Mouse (Mus musculus) CH12.LX (cell line): ENCODE measurements at regions not wholly inside any gene's neighbourhood (a gene's known extent, or its start where the extent isn't known, plus 50 kb on each side); places are given as distances from the start of the nearest gene placed in this dataset.

Source experiments
- CHD2 ChIP-seq: IDR thresholded peaks from 2 replicates; pipeline ENCODE4 v1.6.1; 2011; ENCODE audit warnings: low read length, improper control_type of control experiment
- CTCF ChIP-seq, 2 experiments: IDR thresholded peaks in 1 of 2; conservative IDR thresholded peaks in 1 of 2; 2 replicates each; pipeline ENCODE4 v1.5.1; 2011 to 2012; ENCODE audit warnings: low read depth in 2 of 2, low read length in 2 of 2, improper control_type of control experiment in 1 of 2, inconsistent platforms in 1 of 2, mild to moderate bottlenecking in 1 of 2, moderate library complexity in 1 of 2
- GABPA ChIP-seq: IDR thresholded peaks from 2 replicates; pipeline ENCODE4 v1.6.1; 2012; ENCODE audit warnings: low read depth, low read length, improper control_type of control experiment, inconsistent platforms; ENCODE audit not compliant: insufficient replicate concordance
- KAT2A ChIP-seq: IDR thresholded peaks from 2 replicates; pipeline ENCODE4 v1.6.1; 2012; ENCODE audit warnings: low read length, improper control_type of control experiment, inconsistent platforms; ENCODE audit not compliant: insufficient replicate concordance
- MEF2A ChIP-seq: IDR thresholded peaks from 2 replicates; pipeline ENCODE4 v1.6.1; 2014; ENCODE audit warnings: low read depth, mild to moderate bottlenecking, inconsistent platforms, low read length, improper control_type of control experiment, borderline replicate concordance
- MYC ChIP-seq: IDR thresholded peaks from 2 replicates; pipeline ENCODE4 v1.6.1; 2011; ENCODE audit warnings: low read depth, mild to moderate bottlenecking, improper control_type of control experiment, low read length
- POLR2AphosphoS2 ChIP-seq: IDR thresholded peaks from 2 replicates; pipeline ENCODE4 v1.6.1; 2011; ENCODE audit warnings: low read depth, low read length, improper control_type of control experiment
- TBP ChIP-seq: conservative IDR thresholded peaks from 2 replicates; pipeline ENCODE4 v1.6.1; 2011; ENCODE audit warnings: low read depth, low read length, improper control_type of control experiment
- USF2 ChIP-seq: conservative IDR thresholded peaks from 2 replicates; pipeline ENCODE4 v1.6.1; 2011; ENCODE audit warnings: low read depth, low read length, improper control_type of control experiment

- no peak for TF ChIP-seq MEF2A
- no peak for TF ChIP-seq POLR2AphosphoS2
- no peak for TF ChIP-seq CTCF (conservative IDR thresholded peaks at IDR 0.05 in 1 of 2, IDR thresholded peaks at IDR 0.05 in 1 of 2; ENCODE audit: low read depth in 2 of 2, low read length in 2 of 2)
- TF ChIP-seq KAT2A: no peak
- no peak for TF ChIP-seq GABPA
- no peak for TF ChIP-seq MYC
- no peak for TF ChIP-seq TBP
- no peak for TF ChIP-seq CHD2
- TF ChIP-seq USF2: no peak
These were observed 216.0 kb upstream of the Fut9 start for GRCm38 (mm10) chr4:26016071-26016470.
